Mouse (Mus musculus): ENCODE results near the gene Ppp1r3g. TPM values are rescaled to one million over a fixed set of nuclear protein-coding genes. Genes with fewer than 3 reads are reported as not detected.

Gene Ppp1r3g
- not detected for total RNA-seq (2023)

GRCm38 (mm10) chr13:35958539-35958938, at the start of gene Ppp1r3g:
Gene Ppp1r3g (plus strand): TSS chr13:35958839.

Other genes with a start within 250 kb of the Ppp1r3g start
- gene Rpp40, start 52.5 kb upstream of the Ppp1r3g start, total RNA-seq (2023): 10 to 100 TPM in 1 of 2 experiments, 1 to 10 TPM in 1; 9.1 to 14.7 TPM
- 10 to 100 TPM; 40.5 to 52.1 TPM for gene Fars2, start 158.6 kb downstream of the Ppp1r3g start, total RNA-seq (2023)
- gene Lyrm4, start 158.7 kb downstream of the Ppp1r3g start, total RNA-seq (2023): 1 to 10 TPM; 6.1 to 9.2 TPM